Mouse (Mus musculus) forebrain, postnatal 0 days (tissue): ENCODE data around the gene Bag5. TPM values are rescaled to one million over a fixed set of nuclear protein-coding genes. Genes with fewer than 3 reads are reported as not detected.

Experiments used
- ATAC-seq: fragments of 200-750 bp; cut with Nextera tagmentation; 2 replicates; pipeline ENCODE4 v1.8.0; 2017; ENCODE audit warnings: mild to moderate bottlenecking, moderate library complexity
- DNase-seq: peaks from one replicate; pipeline ENCODE4 v3.0.0-alpha.2; 2015
- H3K27ac ChIP-seq: fragments of 300-500 bp; sonication (generic); 2 replicates; pipeline ENCODE4 v1.5.1; 2014; ENCODE audit warnings: low read depth, mild to moderate bottlenecking, antibody characterized with exemption, low read length, moderate library complexity, mixed read lengths
- H3K27me3 ChIP-seq: fragments of 300-500 bp; sonication (generic); 2 replicates; pipeline ENCODE4 v1.6.1; 2014; ENCODE audit warnings: mild to moderate bottlenecking, low read length, mixed read lengths; ENCODE audit not compliant: insufficient read depth
- H3K36me3 ChIP-seq: fragments of 300-500 bp; sonication (generic); 2 replicates; pipeline ENCODE4 v1.6.1; 2014; ENCODE audit warnings: mild to moderate bottlenecking, moderate library complexity; ENCODE audit not compliant: insufficient read depth
- H3K4me1 ChIP-seq: fragments of 300-500 bp; sonication (generic); 2 replicates; pipeline ENCODE4 v1.6.1; 2014; ENCODE audit warnings: antibody characterized with exemption; ENCODE audit not compliant: insufficient read depth
- H3K4me2 ChIP-seq: fragments of 300-500 bp; sonication (generic); 2 replicates; pipeline ENCODE4 v1.6.1; 2014; ENCODE audit warnings: low read depth, mild to moderate bottlenecking, moderate library complexity
- H3K4me3 ChIP-seq: fragments of 300-500 bp; sonication (generic); 2 replicates; pipeline ENCODE4 v1.5.1; 2014; ENCODE audit warnings: low read depth, low read length, mixed read lengths
- H3K9ac ChIP-seq: fragments of 300-500 bp; sonication (generic); 2 replicates; pipeline ENCODE4 v1.6.1; 2014; ENCODE audit warnings: mild to moderate bottlenecking
- H3K9me3 ChIP-seq: fragments of 300-500 bp; sonication (generic); 2 replicates; pipeline ENCODE4 v1.6.1; 2016; ENCODE audit warnings: low read length
- CTCF ChIP-seq: sonication (generic); IDR thresholded peaks from 2 replicates; pipeline ENCODE4 v1.5.1; 2016; ENCODE audit warnings: antibody characterized with exemption, control low read depth, low read depth
- WGBS: fragments of 180-500 bp; shearing (Covaris S2); extraction: QIAGEN DNeasy Blood & Tissue Kit; methylation state at CpG from one replicate; pipeline ENCODE4 v1.1.7; 2014; 5-methylcytosine and 5-hydroxymethylcytosine counted together
- polyA plus RNA-seq: library from polyadenylated mRNA; unstranded; fragments of >200 nt; fragmentation: Nextera tagmentation; extraction: Ambion mirVana; gene quantifications from 2 replicates; pipeline ENCODE4 v1.2.1, GENCODE M21; 2015
- total RNA-seq: library from RNA; depleted of rRNA; stranded (reverse); fragments of >200 nt; gene quantifications from 2 replicates; pipeline ENCODE4 v1.2.3, GENCODE M21; 2014

Gene Bag5
- total and polyA plus RNA-seq, 2 experiments from 2014 or later, result 50.6 to 71.2 TPM

DNA sequence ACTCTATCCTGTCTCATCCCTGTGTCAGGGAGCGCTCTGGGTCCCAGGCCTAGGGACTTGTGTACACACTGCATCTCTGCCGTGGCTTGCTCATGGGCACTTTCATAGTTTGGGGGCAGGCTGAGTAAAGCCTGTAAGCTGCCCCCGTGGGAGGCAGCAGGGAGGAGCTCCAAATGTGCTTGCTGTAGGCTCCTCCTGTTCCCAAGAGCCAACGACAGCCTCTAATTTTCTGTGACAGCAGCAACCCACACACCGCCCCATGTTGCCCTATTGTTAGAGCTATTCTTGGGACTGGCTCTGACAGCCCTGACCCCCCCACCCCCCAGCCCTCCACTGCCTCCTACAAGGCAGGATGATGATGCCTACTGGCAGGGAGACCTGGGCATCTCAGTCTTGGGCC lies 31.1 kb downstream of the Bag5 start:
- no peak for ATAC-seq
- Histone ChIP-seq H3K27me3 (no peaks in the 10 kb centered on the region), H3K4me1 (peaks cover 12% of the 10 kb centered on the region), H3K9ac (no peak overlapping the region), H3K36me3 (peaks cover 14% of the 10 kb centered on the region), H3K4me3 (no peak overlapping the region), H3K27ac (no peak overlapping the region), H3K9me3 (no peaks in the 10 kb centered on the region), H3K4me2 (no peak overlapping the region)
- no peak for TF ChIP-seq CTCF
- no peak for DNase-seq
- 77% methylated on average over 5 of the region's 5 CpGs for whole genome bisulfite sequencing

DNA sequence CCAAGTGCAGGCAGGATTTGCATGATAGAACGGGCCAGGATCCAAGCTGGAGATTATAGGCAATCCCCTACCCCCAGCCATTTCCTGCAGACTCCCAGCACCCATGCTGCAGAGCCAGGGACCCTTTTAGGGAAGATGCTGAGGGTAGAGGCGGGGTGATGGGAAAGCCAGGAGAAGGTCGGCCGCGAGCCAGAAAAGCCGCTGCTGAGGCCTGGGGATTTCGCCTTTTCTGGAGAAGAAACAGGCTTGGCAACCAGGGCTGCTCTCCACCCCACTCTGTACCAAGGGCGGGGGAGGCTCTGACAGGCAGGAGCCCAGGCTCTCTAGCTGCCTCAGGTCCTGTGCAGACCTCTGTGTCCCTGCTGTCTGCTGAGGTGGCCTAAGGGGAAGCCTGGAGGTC lies 31.8 kb downstream of the Bag5 start:
- ATAC-seq (no peak), DNase-seq (no peak)
- no peak for TF ChIP-seq CTCF
- peaks cover 14% of the 10 kb centered on the region for H3K36me3 ChIP-seq
- peaks cover 11% of the 10 kb centered on the region for H3K4me1 ChIP-seq
- H3K4me2 ChIP-seq, result no peak overlapping the region
- H3K27ac ChIP-seq, result no peak overlapping the region
- 81% methylated on average over 8 of the region's 8 CpGs for WGBS
- no peaks in the 10 kb centered on the region for H3K27me3 ChIP-seq
- H3K9ac ChIP-seq, result no peak overlapping the region
- H3K9me3 ChIP-seq, result no peaks in the 10 kb centered on the region
- H3K4me3 ChIP-seq, result no peak overlapping the region

DNA sequence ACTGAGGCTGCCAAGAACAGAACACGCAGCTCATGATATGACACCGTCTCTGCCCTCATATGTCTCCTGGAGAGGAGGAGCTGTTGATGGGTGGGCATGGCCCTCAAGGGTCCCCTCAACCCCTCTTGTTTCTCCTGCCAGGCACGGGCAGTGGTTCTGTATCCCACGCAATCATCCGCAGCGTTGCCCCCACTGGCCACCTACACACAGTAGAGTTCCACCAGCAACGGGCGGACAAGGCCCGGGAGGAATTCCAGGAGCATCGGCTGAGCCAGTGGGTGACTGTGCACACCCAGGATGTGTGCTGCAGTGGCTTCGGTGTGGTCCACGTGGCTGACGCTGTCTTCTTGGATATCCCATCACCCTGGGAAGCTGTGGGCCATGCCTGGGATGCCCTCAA lies 32.4 kb downstream of the Bag5 start:
- TF ChIP-seq CTCF, result no peak
- Histone ChIP-seq H3K27me3 (no peaks in the 10 kb centered on the region), H3K4me2 (no peak overlapping the region), H3K9ac (no peak overlapping the region), H3K36me3 (peaks cover 14% of the 10 kb centered on the region), H3K4me1 (peaks cover 11% of the 10 kb centered on the region), H3K9me3 (no peaks in the 10 kb centered on the region), H3K4me3 (no peak overlapping the region), H3K27ac (no peak overlapping the region)
- DNase-seq, result no peak
- no peak for ATAC-seq
- WGBS, result 93% methylated on average over 13 of the region's 13 CpGs

DNA sequence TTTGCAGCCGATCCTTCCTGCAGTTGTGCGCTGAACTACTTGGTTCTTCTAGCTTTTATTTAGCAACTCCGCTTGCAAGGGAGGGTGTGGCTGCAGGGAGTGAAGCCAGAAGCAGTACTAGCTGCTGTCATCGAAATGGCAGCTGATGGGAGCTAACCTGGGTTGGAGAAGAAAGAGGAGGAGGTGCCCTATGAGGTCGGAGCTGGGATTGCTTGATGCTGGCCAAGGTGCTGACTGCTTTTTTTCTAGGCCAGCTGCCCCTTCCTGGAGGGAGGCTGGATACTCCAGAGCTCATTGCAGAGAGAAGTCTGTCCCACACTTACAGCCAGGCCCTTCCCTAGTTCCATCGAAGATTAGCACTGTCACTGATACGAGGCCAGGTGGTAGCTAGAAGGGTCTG lies 34.1 kb downstream of the Bag5 start:
- Histone ChIP-seq H3K36me3 (peaks cover 14% of the 10 kb centered on the region), H3K27me3 (no peaks in the 10 kb centered on the region), H3K4me2 (peak overlapping the region; percentile 77), H3K9me3 (no peaks in the 10 kb centered on the region), H3K9ac (0 out of 2 replicates have a peak overlapping the region, but pooled peaks have one; percentile 68), H3K27ac (no peak overlapping the region), H3K4me3 (peak overlapping the region; percentile 63), H3K4me1 (peaks cover 11% of the 10 kb centered on the region)
- ATAC-seq (no peak), DNase-seq (no peak)
- TF ChIP-seq CTCF, result no peak
- WGBS, result 58% methylated on average over 7 of the region's 7 CpGs

DNA sequence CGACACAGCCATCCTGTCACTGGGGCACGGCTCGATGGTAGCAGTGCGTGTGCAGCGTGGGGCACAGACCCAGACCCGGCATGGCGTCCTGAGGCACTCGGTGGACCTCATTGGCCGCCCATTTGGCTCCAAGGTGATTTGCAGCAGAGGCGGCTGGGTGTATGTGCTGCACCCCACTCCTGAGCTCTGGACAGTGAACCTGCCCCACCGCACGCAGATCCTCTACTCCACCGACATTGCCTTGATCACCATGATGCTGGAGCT lies 34.5 kb downstream of the Bag5 start:
- WGBS, result 7% methylated on average over 13 of the region's 13 CpGs
- no peak overlapping the region for H3K27ac ChIP-seq
- ATAC-seq (no peak), DNase-seq (no peak)
- TF ChIP-seq CTCF, result no peak
- peaks cover 14% of the 10 kb centered on the region for H3K36me3 ChIP-seq
- H3K9ac ChIP-seq, result peak overlapping the region; percentile 68
- H3K9me3 ChIP-seq, result no peaks in the 10 kb centered on the region
- H3K4me2 ChIP-seq, result peak overlapping the region; percentile 77
- peak overlapping the region; percentile 63 for H3K4me3 ChIP-seq
- peaks cover 11% of the 10 kb centered on the region for H3K4me1 ChIP-seq
- H3K27me3 ChIP-seq, result no peaks in the 10 kb centered on the region

DNA sequence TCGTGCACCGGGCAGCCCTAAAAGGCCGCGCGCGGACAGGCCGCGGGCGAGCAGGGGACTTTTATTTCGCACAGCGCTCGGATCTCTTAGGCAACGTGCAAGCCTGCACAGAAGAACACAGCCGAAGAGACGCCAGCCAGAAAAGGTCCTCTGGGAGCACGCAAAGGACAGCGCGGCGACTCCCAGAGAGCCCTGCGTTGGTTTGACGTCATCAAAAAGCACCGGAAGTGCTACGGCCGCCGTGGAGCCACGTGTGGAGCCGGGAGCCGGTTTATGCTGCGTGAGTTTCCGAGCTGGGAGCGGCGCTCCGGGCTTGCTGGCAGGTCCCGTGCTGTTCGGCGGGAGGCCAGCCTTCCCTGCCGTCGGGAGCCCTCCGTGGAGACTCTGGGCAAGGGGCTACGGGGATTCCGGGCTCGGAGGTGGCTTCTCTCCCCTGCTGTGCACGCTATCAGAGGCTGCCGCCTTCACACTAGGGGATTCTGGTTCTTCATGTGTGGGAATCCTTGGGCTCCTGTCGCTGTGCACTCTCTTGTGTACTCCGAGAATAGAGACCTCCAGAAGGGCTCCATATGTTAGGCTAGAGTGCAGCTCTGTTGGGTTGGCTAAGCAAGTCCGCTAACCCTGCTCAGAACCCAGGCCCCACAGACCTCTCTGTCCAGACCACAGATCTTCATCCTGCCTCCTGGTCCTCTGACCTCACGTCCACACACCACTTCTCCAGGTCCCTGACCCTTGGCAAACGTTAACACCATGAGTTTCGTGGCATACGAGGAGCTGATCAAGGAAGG lies 35.0 kb downstream of the Bag5 start, which contains the start of gene Trmt61a:
Gene Trmt61a (plus strand): TSS at position 224 of the 788 bp plus-strand sequence.
- Histone ChIP-seq H3K4me2 (peak within 1 kb of the TSS; percentile 77), H3K36me3 (peaks cover 14% of the 10 kb centered on the region), H3K27ac (peak within 1 kb of the TSS; percentile 88), H3K27me3 (no peaks in the 10 kb centered on the region), H3K9ac (peak within 1 kb of the TSS; percentile 68), H3K4me3 (peak within 1 kb of the TSS; percentile 63), H3K4me1 (peaks cover 11% of the 10 kb centered on the region), H3K9me3 (no peaks in the 10 kb centered on the region)
- WGBS, result under 1% methylated on average over 51 of the region's 51 CpGs
- peak; percentile 96 for DNase-seq
- no peak for TF ChIP-seq CTCF
- peak; percentile 95 for ATAC-seq

DNA sequence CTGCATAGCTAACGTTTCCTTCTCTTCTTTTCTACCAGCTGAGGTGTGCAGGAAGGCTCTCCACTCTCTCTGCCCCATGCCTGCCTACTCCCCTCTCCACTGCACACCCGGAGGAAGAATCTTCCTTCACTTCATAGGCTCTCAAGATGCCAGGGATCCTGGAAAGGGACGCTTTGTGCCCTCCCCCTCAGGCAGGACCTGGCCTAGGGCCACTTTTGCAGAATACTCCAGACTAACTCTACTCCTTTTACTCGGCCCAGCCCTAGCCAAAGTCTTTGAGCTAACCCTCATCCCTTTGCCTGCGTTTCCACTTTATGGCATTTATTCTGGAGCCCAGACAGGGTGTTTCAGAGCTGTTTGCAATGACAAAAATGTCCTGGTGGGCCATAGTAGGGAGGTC lies 35.6 kb downstream of the Bag5 start:
- Histone ChIP-seq H3K4me3 (peak overlapping the region; percentile 63), H3K27me3 (no peaks in the 10 kb centered on the region), H3K36me3 (peaks cover 9% of the 10 kb centered on the region), H3K27ac (peak overlapping the region; percentile 88), H3K4me2 (peak overlapping the region; percentile 77), H3K4me1 (peaks cover 18% of the 10 kb centered on the region), H3K9me3 (no peaks in the 10 kb centered on the region), H3K9ac (peak overlapping the region; percentile 68)
- no peak for TF ChIP-seq CTCF
- DNase-seq (no peak), ATAC-seq (peak; percentile 48; the same call in 1 of the 2 replicates)
- 17% methylated on average over 5 of the region's 5 CpGs for WGBS
